Mouse (Mus musculus) intestine, postnatal 0 days (tissue): Measurements from ENCODE around the gene Adamts14. TPM values are rescaled to one million over a fixed set of nuclear protein-coding genes. Genes with fewer than 3 reads are reported as not detected.

ENCODE experiments used
- ATAC-seq: fragments of 200-750 bp; cut with Nextera tagmentation; 2 replicates; pipeline ENCODE4 v1.8.0; 2017; ENCODE audit warnings: mild to moderate bottlenecking, moderate TSS enrichment, moderate library complexity
- H3K27ac ChIP-seq: fragments of 300-500 bp; sonication (generic); 2 replicates; pipeline ENCODE4 v1.5.1; 2014; ENCODE audit warnings: mild to moderate bottlenecking, low read depth, low read length, moderate library complexity
- H3K27me3 ChIP-seq: fragments of 300-500 bp; sonication (generic); replicated peaks from 2 replicates; pipeline ENCODE4 v1.6.1; 2014; ENCODE audit warnings: low read length, mixed read lengths; ENCODE audit not compliant: control insufficient read depth, insufficient read depth
- H3K36me3 ChIP-seq: fragments of 300-500 bp; sonication (generic); 2 replicates; pipeline ENCODE4 v1.6.1; 2014; ENCODE audit warnings: mild to moderate bottlenecking, moderate library complexity; ENCODE audit not compliant: control insufficient read depth, insufficient read depth
- H3K4me1 ChIP-seq: fragments of 300-500 bp; sonication (generic); replicated peaks from 2 replicates; pipeline ENCODE4 v1.6.1; 2014; ENCODE audit warnings: antibody characterized with exemption, low read length, mixed read lengths; ENCODE audit not compliant: control insufficient read depth, insufficient read depth
- H3K4me2 ChIP-seq: fragments of 300-500 bp; sonication (generic); replicated peaks from 2 replicates; pipeline ENCODE4 v1.6.1; 2014; ENCODE audit warnings: low read depth, mild to moderate bottlenecking, moderate library complexity
- H3K4me3 ChIP-seq: fragments of 300-500 bp; sonication (generic); 2 replicates; pipeline ENCODE4 v1.5.1; 2014; ENCODE audit warnings: low read depth, low read length
- H3K9ac ChIP-seq: fragments of 300-500 bp; sonication (generic); 2 replicates; pipeline ENCODE4 v1.6.1; 2014; ENCODE audit warnings: mild to moderate bottlenecking, low read depth, low read length
- H3K9me3 ChIP-seq: fragments of 300-500 bp; sonication (generic); 2 replicates; pipeline ENCODE4 v1.6.1; 2016; ENCODE audit warnings: mixed run types; ENCODE audit not compliant: control insufficient read depth
- CTCF ChIP-seq: sonication (generic); IDR thresholded peaks from 2 replicates; pipeline ENCODE4 v1.5.1; 2016; ENCODE audit warnings: low read depth, mild to moderate bottlenecking, control low read depth, antibody characterized with exemption, moderate library complexity
- WGBS: fragments of 180-500 bp; shearing (Covaris S2); extraction: QIAGEN DNeasy Blood & Tissue Kit; methylation state at CpG from one replicate; pipeline ENCODE4 v1.1.7; 2014; 5-methylcytosine and 5-hydroxymethylcytosine counted together
- polyA plus RNA-seq: library from polyadenylated mRNA; unstranded; fragments of >200 nt; fragmentation: Nextera tagmentation; extraction: Ambion mirVana; gene quantifications from 2 replicates; pipeline ENCODE4 v1.2.1, GENCODE M21; 2015

Gene Adamts14
- polyA plus RNA-seq, 1 experiment from 2014 or later, result 0.73 TPM

DNA sequence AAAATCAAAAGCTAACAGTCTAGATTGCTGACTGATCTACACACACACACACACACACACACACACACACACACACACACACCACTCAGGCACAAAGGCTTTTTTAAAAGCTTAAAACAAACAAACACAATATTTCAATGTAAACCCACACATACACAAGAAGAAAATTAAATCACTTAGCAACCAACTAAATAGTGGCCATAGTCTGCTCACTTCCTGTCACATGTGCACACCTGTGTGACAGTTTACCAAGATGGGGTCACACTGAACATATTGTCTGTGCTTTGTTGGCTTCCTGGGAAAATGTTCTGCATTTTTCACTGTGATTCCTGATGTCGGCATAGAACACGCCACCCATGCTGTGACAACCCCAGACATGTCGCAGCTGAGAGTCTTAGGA, 41.5 kb downstream of the Adamts14 start:
- WGBS, result 87% methylated on average over 3 of the region's 3 CpGs
- Histone ChIP-seq H3K9me3 (no peaks in the 10 kb centered on the region), H3K4me2 (no peak overlapping the region), H3K4me1 (no peaks in the 10 kb centered on the region), H3K27ac (no peak overlapping the region), H3K4me3 (no peak overlapping the region), H3K9ac (no peak overlapping the region), H3K27me3 (no peaks in the 10 kb centered on the region), H3K36me3 (no peaks in the 10 kb centered on the region; the same call in 1 of the 2 replicates)
- no peak for ATAC-seq
- TF ChIP-seq CTCF, result no peak

DNA sequence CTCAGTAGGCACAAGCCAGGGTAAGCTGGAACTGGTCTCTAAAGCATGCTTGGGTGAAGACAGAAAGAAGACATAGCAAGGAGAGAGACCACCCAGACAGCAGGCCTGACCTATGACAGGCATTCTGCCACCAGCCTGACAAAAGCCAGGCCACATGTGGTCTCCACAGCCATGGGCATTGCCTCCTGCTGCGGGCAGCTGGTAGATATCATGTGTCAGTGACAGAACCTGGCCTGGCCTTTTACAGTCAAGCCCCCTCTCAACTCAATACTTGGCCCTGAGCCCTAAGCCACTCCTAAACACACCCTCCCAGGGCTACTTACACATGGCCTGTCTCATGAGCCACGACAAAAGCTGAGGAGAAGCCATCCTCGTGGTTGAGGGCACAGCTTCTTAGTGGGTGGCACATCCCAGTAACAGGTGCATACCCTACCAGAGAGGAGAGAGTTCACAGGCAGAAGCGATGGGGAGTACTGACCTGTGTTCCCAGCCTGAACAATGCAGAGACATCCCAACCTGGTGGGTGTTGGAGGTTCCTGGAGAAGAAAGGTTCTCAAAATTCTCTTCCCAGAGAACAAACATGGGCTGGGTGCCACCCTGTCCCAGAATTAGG, 46.3 kb downstream of the Adamts14 start:
- Histone ChIP-seq H3K36me3 (no peaks in the 10 kb centered on the region; the same call in 1 of the 2 replicates), H3K9ac (no peak overlapping the region), H3K4me3 (no peak overlapping the region), H3K4me1 (no peaks in the 10 kb centered on the region), H3K9me3 (no peaks in the 10 kb centered on the region), H3K27me3 (no peaks in the 10 kb centered on the region), H3K4me2 (no peak overlapping the region), H3K27ac (no peak overlapping the region)
- no peak for ATAC-seq
- 48% methylated on average over 4 of the region's 4 CpGs for WGBS
- TF ChIP-seq CTCF, result no peak

DNA sequence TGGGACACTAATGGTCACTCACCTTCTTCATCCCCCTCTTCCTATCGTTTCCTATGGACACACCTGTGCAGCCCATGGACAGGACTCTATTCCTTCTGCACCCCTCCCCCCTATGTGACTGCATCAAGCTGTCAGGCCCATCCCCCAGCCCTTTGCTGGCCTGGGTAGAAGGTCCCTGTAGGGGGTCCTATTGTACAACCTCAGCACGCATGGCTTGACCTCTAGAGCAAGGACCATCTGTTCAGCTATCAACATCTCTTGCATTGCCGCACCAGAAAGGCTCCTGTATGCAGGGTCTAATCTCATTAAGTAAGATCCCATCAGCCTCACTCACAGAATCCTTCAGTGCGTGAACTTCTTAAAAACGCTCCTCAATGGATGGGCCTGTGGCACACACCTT, 47.5 kb downstream of the Adamts14 start:
- 93% methylated on average over 5 of the region's 5 CpGs for WGBS
- Histone ChIP-seq H3K27me3 (no peaks in the 10 kb centered on the region), H3K9ac (no peak overlapping the region), H3K4me1 (no peaks in the 10 kb centered on the region), H3K36me3 (no peaks in the 10 kb centered on the region; the same call in 1 of the 2 replicates), H3K9me3 (no peaks in the 10 kb centered on the region), H3K4me2 (no peak overlapping the region), H3K27ac (no peak overlapping the region), H3K4me3 (no peak overlapping the region)
- ATAC-seq, result no peak
- TF ChIP-seq CTCF, result no peak

DNA sequence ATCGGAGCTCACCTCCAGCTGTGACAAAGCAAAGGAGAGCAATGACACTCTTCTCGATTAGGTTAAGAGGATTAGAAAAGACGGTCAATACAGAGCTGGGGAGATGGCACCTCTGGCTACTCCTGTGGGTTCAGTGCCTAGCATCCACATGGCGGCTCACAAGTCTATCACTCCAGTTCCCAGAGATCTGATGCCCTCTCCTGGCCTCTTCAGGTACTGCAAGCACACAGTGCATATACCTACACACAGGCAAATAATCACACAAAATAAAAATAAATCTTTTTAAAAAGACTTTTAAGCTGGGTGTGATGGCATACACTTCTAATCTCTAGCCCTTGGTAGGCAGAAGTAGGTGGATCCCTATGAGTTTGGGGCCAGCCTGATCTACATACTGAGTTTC, 53.9 kb downstream of the Adamts14 start:
- Histone ChIP-seq H3K4me1 (no peaks in the 10 kb centered on the region), H3K9ac (no peak overlapping the region), H3K4me2 (no peak overlapping the region), H3K4me3 (no peak overlapping the region), H3K36me3 (no peaks in the 10 kb centered on the region), H3K27ac (no peak overlapping the region), H3K27me3 (no peaks in the 10 kb centered on the region), H3K9me3 (0 out of 2 replicates have a peak, but pooled peaks cover 3% of the 10 kb centered on the region)
- WGBS, result 97% methylated on average over 4 of the region's 4 CpGs
- no peak for TF ChIP-seq CTCF
- no peak for ATAC-seq

DNA sequence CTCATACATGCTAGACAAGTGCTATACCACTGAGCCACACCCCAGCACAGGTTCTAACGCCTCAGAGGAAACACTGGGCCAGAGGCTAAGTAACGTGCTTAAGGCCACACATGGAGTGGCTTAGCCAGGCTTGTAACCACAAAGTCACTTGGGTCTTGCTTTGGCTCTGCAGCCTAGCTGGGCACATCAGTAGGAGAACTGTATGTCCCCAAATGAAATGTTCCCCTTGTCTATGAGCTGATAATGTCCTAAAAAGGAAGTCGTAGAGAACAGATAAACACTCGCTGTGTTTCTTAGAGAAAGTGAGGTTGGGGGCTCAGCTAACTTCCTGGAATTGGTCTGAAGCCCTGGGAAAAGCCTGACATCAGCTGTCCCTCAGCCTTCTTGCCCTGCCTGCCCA, 57.1 kb downstream of the Adamts14 start:
- ATAC-seq, result no peak

DNA sequence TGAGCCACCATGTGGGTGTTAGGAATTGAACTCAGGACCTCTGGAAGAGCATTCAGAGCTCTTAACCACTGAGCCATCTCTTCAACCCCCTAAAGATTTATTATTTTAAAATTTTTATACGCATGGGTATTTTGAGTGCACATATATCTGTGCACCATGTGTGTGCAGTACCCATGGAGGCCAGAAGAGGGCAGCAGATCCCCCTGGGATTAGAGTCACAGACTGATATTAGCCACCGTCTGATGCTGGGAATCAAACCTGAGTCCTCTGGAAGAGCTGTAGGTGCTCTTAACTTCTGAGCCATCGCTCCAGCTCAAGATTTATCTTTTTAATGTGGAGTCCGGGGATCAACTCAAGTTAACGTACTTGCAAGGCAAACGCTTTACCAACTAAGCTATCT, 57.6 kb downstream of the Adamts14 start:
- H3K9ac ChIP-seq, result no peak overlapping the region
- H3K36me3 ChIP-seq, result no peaks in the 10 kb centered on the region
- 0 out of 2 replicates have a peak, but pooled peaks cover 3% of the 10 kb centered on the region for H3K27me3 ChIP-seq
- no peak overlapping the region for H3K4me3 ChIP-seq
- H3K27ac ChIP-seq, result no peak overlapping the region
- peak; percentile 61 for TF ChIP-seq CTCF
- WGBS, result 97% methylated on average over 6 of the region's 6 CpGs
- H3K4me1 ChIP-seq, result no peaks in the 10 kb centered on the region
- ATAC-seq, result no peak
- H3K4me2 ChIP-seq, result no peak overlapping the region
- H3K9me3 ChIP-seq, result 0 out of 2 replicates have a peak, but pooled peaks cover 3% of the 10 kb centered on the region

More for the DNA sequence above, 57.1 kb downstream of the Adamts14 start:
- Histone ChIP-seq H3K4me2 (no peak overlapping the region), H3K9ac (no peak overlapping the region), H3K9me3 (0 out of 2 replicates have a peak, but pooled peaks cover 3% of the 10 kb centered on the region), H3K27me3 (0 out of 2 replicates have a peak, but pooled peaks cover 3% of the 10 kb centered on the region), H3K4me1 (no peaks in the 10 kb centered on the region), H3K4me3 (no peak overlapping the region), H3K27ac (no peak overlapping the region), H3K36me3 (no peaks in the 10 kb centered on the region)
- no peak for TF ChIP-seq CTCF
- 60% methylated on average over 4 of the region's 4 CpGs for WGBS
